Mouse (Mus musculus) CD8-positive naive resting alpha-beta T cell, adult 2 months (primary cell): ENCODE measurements at regions not wholly inside any gene's neighbourhood (a gene's known extent, or its start where the extent isn't known, plus 50 kb on each side); places are given as distances from the start of the nearest gene placed in this dataset.

ENCODE experiments used
- DNase-seq, 2 experiments: peaks; one replicate each; pipeline ENCODE4 v3.0.0; 2022; ENCODE audit warnings: low read depth in 2 of 2, low spot score in 2 of 2

GRCm38 (mm10) chr6:31817640-31818039 lies 232.4 kb upstream of the 1700012A03Rik start:
- DNase-seq: no peak

GRCm38 (mm10) chr6:31811890-31812289 lies 238.2 kb upstream of the 1700012A03Rik start:
- no peak for DNase-seq

GRCm38 (mm10) chr6:31810602-31811512 lies 239.2 kb upstream of the 1700012A03Rik start:
- DNase-seq: no peak

- DNase-seq: peak in 1 of 2 experiments; percentile 2
Measured at GRCm38 (mm10) chr6:31804468-31804867, 240.7 kb upstream of the Podxl start.

- peak in 1 of 2 experiments; percentile 23 for DNase-seq
Measured at GRCm38 (mm10) chr6:31803222-31803621, 239.4 kb upstream of the Podxl start.

GRCm38 (mm10) chr6:31791547-31791946 lies 227.8 kb upstream of the Podxl start:
- no peak for DNase-seq

GRCm38 (mm10) chr6:31790906-31791305 lies 227.1 kb upstream of the Podxl start:
- no peak for DNase-seq

- DNase-seq: no peak
Measured at GRCm38 (mm10) chr6:31776841-31777240, 213.1 kb upstream of the Podxl start.

GRCm38 (mm10) chr6:31771916-31772315 lies 208.1 kb upstream of the Podxl start:
- no peak for DNase-seq

- no peak for DNase-seq
Measured at GRCm38 (mm10) chr6:31745589-31745988, 181.8 kb upstream of the Podxl start.

GRCm38 (mm10) chr6:31731391-31731790 lies 167.6 kb upstream of the Podxl start:
- DNase-seq: no peak

- DNase-seq: no peak
Measured at GRCm38 (mm10) chr6:31719614-31720013, 155.8 kb upstream of the Podxl start.

GRCm38 (mm10) chr6:31718843-31719242 lies 155.1 kb upstream of the Podxl start:
- DNase-seq: no peak

- DNase-seq: no peak
Measured at GRCm38 (mm10) chr6:31717531-31717930, 153.8 kb upstream of the Podxl start.

- DNase-seq: no peak
Measured at GRCm38 (mm10) chr6:31707256-31707655, 143.5 kb upstream of the Podxl start.

- DNase-seq: no peak
Measured at GRCm38 (mm10) chr6:31704191-31704590, 140.4 kb upstream of the Podxl start.

GRCm38 (mm10) chr6:31702931-31703330 lies 139.2 kb upstream of the Podxl start:
- DNase-seq: no peak

GRCm38 (mm10) chr6:31695885-31696284 lies 132.1 kb upstream of the Podxl start:
- DNase-seq: no peak

- DNase-seq: no peak
Measured at GRCm38 (mm10) chr6:31693047-31693446, 129.3 kb upstream of the Podxl start.

- no peak for DNase-seq
Measured at GRCm38 (mm10) chr6:31692024-31692423, 128.2 kb upstream of the Podxl start.

GRCm38 (mm10) chr6:31680101-31680500 lies 116.3 kb upstream of the Podxl start:
- DNase-seq: no peak

- no peak for DNase-seq
Measured at GRCm38 (mm10) chr6:31665671-31666486, 102.1 kb upstream of the Podxl start.
